8 mouse cellular contexts compared by ENCODE assay signal in genomic region chr12:99305784-99306535, GRCm38 (mm10).
DNase-seq lines count a peak whose midpoint lies in the region; ATAC-seq lines count a peak whose summit lies in the region.

No protein-coding gene starts in this region.

- no peaks in the 10 kb centered on the region for H3K36me3 ChIP-seq in liver, embryonic 11.5 days (ENCODE audit: control insufficient read depth, insufficient read depth, low read length)
- no peaks in the 10 kb centered on the region for H3K36me3 ChIP-seq in embryonic facial prominence, embryonic 11.5 days (replicated peaks; ENCODE audit: control insufficient read depth, insufficient read depth, low read depth, low read length)
- 0 out of 2 replicates have a peak, but pooled peaks cover 1% of the 10 kb centered on the region for H3K36me3 ChIP-seq in heart, embryonic 14.5 days (ENCODE audit: control insufficient read depth, insufficient read depth, low read length)
- no peaks in the 10 kb centered on the region for H3K36me3 ChIP-seq in midbrain, embryonic 16.5 days (ENCODE audit: control insufficient read depth, insufficient read depth, low read length)

- no peaks in the 10 kb centered on the region for H3K9me3 ChIP-seq in liver, embryonic 11.5 days (ENCODE audit: control insufficient read depth, low read length)
- H3K9me3 ChIP-seq in embryonic facial prominence, embryonic 11.5 days (replicated peaks; ENCODE audit: control insufficient read depth, low read length) = no peaks in the 10 kb centered on the region
- no peaks in the 10 kb centered on the region for H3K9me3 ChIP-seq in heart, embryonic 14.5 days (ENCODE audit: control insufficient read depth, low read length)
- no peaks in the 10 kb centered on the region for H3K9me3 ChIP-seq in midbrain, embryonic 16.5 days (replicated peaks; ENCODE audit: control insufficient read depth, low read length, poor library complexity, severe bottlenecking)

- H3K27me3 ChIP-seq in liver, embryonic 11.5 days (replicated peaks; ENCODE audit: control insufficient read depth, insufficient read depth, low read length) = no peaks in the 10 kb centered on the region
- no peaks in the 10 kb centered on the region for H3K27me3 ChIP-seq in embryonic facial prominence, embryonic 11.5 days (ENCODE audit: control insufficient read depth, insufficient read depth, low read length)
- H3K27me3 ChIP-seq in heart, embryonic 14.5 days (ENCODE audit: control insufficient read depth, insufficient read depth, low read length) = no peaks in the 10 kb centered on the region
- no peaks in the 10 kb centered on the region for H3K27me3 ChIP-seq in midbrain, embryonic 16.5 days (ENCODE audit: control insufficient read depth, insufficient read depth, low read depth, low read length)

- no peak for DNase-seq in liver, embryonic 11.5 days (ENCODE audit: low spot score)
- no peak for DNase-seq in liver
- peak; percentile 62 for DNase-seq in embryonic facial prominence, embryonic 11.5 days (ENCODE audit: low spot score)
- DNase-seq in adrenal gland, adult 2 months = no peak
- no peak for DNase-seq in kidney, adult 18-20 months
- DNase-seq in kidney, postnatal 25 days = no peak

- no peak overlapping the region for H3K9ac ChIP-seq in liver, embryonic 11.5 days (ENCODE audit: low read depth, low read length)
- no peak overlapping the region for H3K9ac ChIP-seq in embryonic facial prominence, embryonic 11.5 days (replicated peaks; ENCODE audit: low read length)
- peak overlapping the region; percentile 62 for H3K9ac ChIP-seq in heart, embryonic 14.5 days (ENCODE audit: low read length)
- H3K9ac ChIP-seq in midbrain, embryonic 16.5 days (ENCODE audit: low read depth, low read length) = peak overlapping the region; percentile 15; the same call in 1 of the 2 replicates

- peaks cover 13% of the 10 kb centered on the region for H3K4me1 ChIP-seq in liver, embryonic 11.5 days (replicated peaks; ENCODE audit: control insufficient read depth, insufficient read depth, low read length)
- H3K4me1 ChIP-seq in embryonic facial prominence, embryonic 11.5 days (ENCODE audit: control insufficient read depth, insufficient read depth, low read length) = peaks cover 9% of the 10 kb centered on the region; the same call in 1 of the 2 replicates
- H3K4me1 ChIP-seq in heart, embryonic 14.5 days (ENCODE audit: control insufficient read depth in 2 of 2, insufficient read depth in 2 of 2, low read length in 2 of 2) = peaks cover 13 to 38% of the 10 kb centered on the region in 2 experiments
- peaks cover 47% of the 10 kb centered on the region for H3K4me1 ChIP-seq in midbrain, embryonic 16.5 days (ENCODE audit: control insufficient read depth, insufficient read depth, low read length)

- H3K4me3 ChIP-seq in liver, embryonic 11.5 days (ENCODE audit: low read depth, low read length) = no peak overlapping the region
- H3K4me3 ChIP-seq in embryonic facial prominence, embryonic 11.5 days (ENCODE audit: low read depth, low read length) = no peak overlapping the region
- H3K4me3 ChIP-seq in heart, embryonic 14.5 days (ENCODE audit: control insufficient read depth in 1 of 2, insufficient read depth in 1 of 2, low read depth in 1 of 2, low read length in 2 of 2) = peak overlapping the region in 1 of 2 experiments; percentile 8; a peak in 2 of 4 replicates
- no peak overlapping the region for H3K4me3 ChIP-seq in midbrain, embryonic 16.5 days (ENCODE audit: low read depth, low read length)

- WGBS in liver, embryonic 11.5 days = 53% methylated on average over 14 of the region's 14 CpGs
- WGBS in embryonic facial prominence, embryonic 11.5 days = 52% methylated on average over 14 of the region's 14 CpGs
- WGBS in heart, embryonic 14.5 days = 27% methylated on average over 14 of the region's 14 CpGs
- 59% methylated on average over 14 of the region's 14 CpGs for WGBS in midbrain, embryonic 16.5 days

- ATAC-seq in liver, embryonic 11.5 days (replicated peaks; ENCODE audit: low FRiP score) = no peak
- 0 out of 2 replicates have a peak, but pooled peaks have one; percentile 25 for ATAC-seq in embryonic facial prominence, embryonic 11.5 days (replicated peaks; ENCODE audit: insufficient number of reproducible peaks, low FRiP score, low TSS enrichment, low read depth)
- peak; percentile 57 for ATAC-seq in heart, embryonic 14.5 days (ENCODE audit: insufficient number of reproducible peaks, insufficient read depth, low FRiP score, low read depth)
- ATAC-seq in midbrain, embryonic 16.5 days = no peak

- peak overlapping the region; percentile 25; the same call in 1 of the 2 replicates for H3K27ac ChIP-seq in liver, embryonic 11.5 days (ENCODE audit: low read depth, low read length)
- no peak overlapping the region for H3K27ac ChIP-seq in embryonic facial prominence, embryonic 11.5 days (replicated peaks; ENCODE audit: low read depth, low read length)
- peak overlapping the region; percentile 84 to 87 for H3K27ac ChIP-seq in heart, embryonic 14.5 days (replicated peaks in 1 of 2; ENCODE audit: control insufficient read depth in 1 of 2, insufficient read depth in 1 of 2, low read depth in 2 of 2, low read length in 2 of 2)
- peak overlapping the region; percentile 60 for H3K27ac ChIP-seq in midbrain, embryonic 16.5 days (ENCODE audit: low read length)

- H3K4me2 ChIP-seq in liver, embryonic 11.5 days = no peak overlapping the region
- H3K4me2 ChIP-seq in embryonic facial prominence, embryonic 11.5 days (ENCODE audit: low read depth, low read length) = no peak overlapping the region
- H3K4me2 ChIP-seq in heart, embryonic 14.5 days (ENCODE audit: low read length) = peak overlapping the region; percentile 59
- no peak overlapping the region for H3K4me2 ChIP-seq in midbrain, embryonic 16.5 days (ENCODE audit: low read length)

Comparison
In these comparisons a context has a peak if more than half of its experiments do, and no peak if none do; other contexts are left out.
1. ATAC-seq: peak in embryonic facial prominence, embryonic 11.5 days (single experiment) and heart, embryonic 14.5 days (single experiment); none in liver, embryonic 11.5 days (single experiment) and midbrain, embryonic 16.5 days (single experiment).
2. H3K9ac ChIP-seq: peak in heart, embryonic 14.5 days (single experiment) and midbrain, embryonic 16.5 days (single experiment); none in liver, embryonic 11.5 days (single experiment) and embryonic facial prominence, embryonic 11.5 days (single experiment).